Mouse (Mus musculus): ENCODE data around the gene Col7a1.

- TF ChIP-seq EP300 (IDR thresholded peaks at IDR 0.05) (no peak), CTCF (IDR thresholded peaks at IDR 0.05) (no peak)
Measured at GRCm38 (mm10) chr9:108998287-108999166, 45.1 kb downstream of the Col7a1 start.
